Mouse (Mus musculus): Measurements from ENCODE around the gene Adck1.
"Not testable (repeated sequence)": the region's sequence is repeated elsewhere in the genome, so short reads cannot be mapped to it uniquely, and the experiment has no call there.

Adck1 gene

GRCm38 (mm10) chr12:88426926-88427325, 66.6 kb downstream of the Adck1 start:
- DNase-seq (ENCODE audit: low spot score in 2 of 2) = peak; percentile 30 to 32

GRCm38 (mm10) chr12:88428735-88429134, 68.4 kb downstream of the Adck1 start:
- no peak for DNase-seq (ENCODE audit: low spot score in 2 of 2)

- DNase-seq (ENCODE audit: low spot score in 2 of 2) = no peak
These were observed 71.9 kb downstream of the Adck1 start for GRCm38 (mm10) chr12:88432277-88432676.

- no peak for DNase-seq (ENCODE audit: low spot score in 2 of 2)
These were observed 72.8 kb downstream of the Adck1 start for GRCm38 (mm10) chr12:88433171-88433570.

- DNase-seq (ENCODE audit: low spot score in 2 of 2) = no peak
These were observed 76.8 kb downstream of the Adck1 start for GRCm38 (mm10) chr12:88436962-88437750.

- DNase-seq (ENCODE audit: low spot score in 2 of 2) = no peak
These were observed 81.8 kb downstream of the Adck1 start for GRCm38 (mm10) chr12:88441922-88442809.

GRCm38 (mm10) chr12:88444040-88444439, 83.7 kb downstream of the Adck1 start:
- DNase-seq (ENCODE audit: low spot score in 2 of 2) = no peak

- no peak for DNase-seq (ENCODE audit: low spot score in 2 of 2)
These were observed 85.1 kb downstream of the Adck1 start for GRCm38 (mm10) chr12:88445471-88445870.

- no peak for DNase-seq (ENCODE audit: low spot score in 2 of 2)
These were observed 90.6 kb downstream of the Adck1 start for GRCm38 (mm10) chr12:88450658-88451563.

GRCm38 (mm10) chr12:88454701-88455410, 94.5 kb downstream of the Adck1 start:
- DNase-seq (ENCODE audit: low spot score in 2 of 2) = no peak

- no peak for DNase-seq (ENCODE audit: low spot score in 2 of 2)
These were observed 96.7 kb downstream of the Adck1 start for GRCm38 (mm10) chr12:88457021-88457420.

GRCm38 (mm10) chr12:88458936-88459335, 98.6 kb downstream of the Adck1 start:
- no peak for DNase-seq (ENCODE audit: low spot score in 2 of 2)

- no peak for DNase-seq (ENCODE audit: low spot score in 2 of 2)
These were observed 99.1 kb downstream of the Adck1 start for GRCm38 (mm10) chr12:88459461-88459860.

- DNase-seq (ENCODE audit: low spot score in 2 of 2) = no peak
These were observed 100.7 kb downstream of the Adck1 start for GRCm38 (mm10) chr12:88461026-88461425.

- no peak for DNase-seq (ENCODE audit: low spot score in 2 of 2)
These were observed 103.4 kb downstream of the Adck1 start for GRCm38 (mm10) chr12:88463588-88464290.

- DNase-seq (ENCODE audit: low spot score in 2 of 2) = no peak
These were observed 106.4 kb downstream of the Adck1 start for GRCm38 (mm10) chr12:88466801-88467200.

- DNase-seq (ENCODE audit: low spot score in 2 of 2) = no peak
These were observed 106.9 kb downstream of the Adck1 start for GRCm38 (mm10) chr12:88467257-88467656.

GRCm38 (mm10) chr12:88467935-88468465, 107.6 kb downstream of the Adck1 start:
- no peak for DNase-seq (ENCODE audit: low spot score in 2 of 2)

- DNase-seq (ENCODE audit: low spot score in 2 of 2) = no peak
These were observed 108.3 kb downstream of the Adck1 start for GRCm38 (mm10) chr12:88468691-88469090.

GRCm38 (mm10) chr12:88471884-88472283, 111.5 kb downstream of the Adck1 start:
- not testable (repeated sequence) for DNase-seq (ENCODE audit: low spot score in 2 of 2)

Data from frontal cortex, postnatal 10 days (tissue).